Mouse (Mus musculus): Measurements from ENCODE around the gene Wdr25. TPM values are rescaled to one million over a fixed set of nuclear protein-coding genes. Genes with fewer than 3 reads are reported as not detected.

The Wdr25 gene
- total RNA-seq, 2 experiments from 2014 or later: 11.6 to 12.0 TPM

DNA sequence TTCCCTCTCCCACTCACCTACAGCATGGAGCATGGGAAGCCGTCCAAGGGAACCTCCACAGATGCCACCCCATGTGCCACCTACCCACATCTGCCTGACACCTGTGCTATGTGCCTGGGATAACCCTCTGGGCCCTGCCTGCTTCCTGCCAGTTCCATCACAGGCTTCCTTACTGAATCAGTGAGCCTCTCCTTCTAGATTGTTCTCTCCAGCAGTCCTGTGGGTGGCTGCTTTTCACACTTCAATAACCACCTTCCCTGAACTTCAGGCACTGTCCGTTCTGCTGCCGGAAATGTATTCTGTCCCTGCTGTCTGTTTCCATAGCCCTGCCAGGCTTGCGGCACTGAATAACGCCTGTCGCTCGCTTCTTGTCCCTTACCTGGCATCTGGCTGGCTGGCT, 152.2 kb downstream of the Wdr25 start:
- no peak for DNase-seq (ENCODE audit: extremely low spot score in 1 of 2, low spot score in 1 of 2)

DNA sequence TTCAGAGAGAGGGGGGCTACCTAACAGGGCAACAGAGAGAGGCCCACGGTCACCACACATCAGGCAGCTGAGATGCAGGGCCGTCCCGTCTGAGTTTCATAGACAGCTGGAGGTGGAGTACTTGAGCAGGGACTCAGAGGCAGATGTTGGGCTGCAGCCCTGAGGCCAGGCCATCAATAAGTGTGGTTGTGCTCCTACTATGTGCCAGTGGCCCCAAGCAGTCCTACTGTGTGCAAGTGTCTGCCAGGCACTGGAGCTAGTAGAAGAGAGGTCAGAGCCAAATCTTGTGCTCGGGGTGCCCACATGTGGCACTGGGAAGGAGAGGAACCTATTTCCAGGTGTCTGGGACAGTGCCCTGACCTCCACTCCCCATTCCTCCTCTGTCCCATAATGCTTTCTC, 156.5 kb downstream of the Wdr25 start:
- no peak for DNase-seq (ENCODE audit: extremely low spot score in 1 of 2, low spot score in 1 of 2)

DNA sequence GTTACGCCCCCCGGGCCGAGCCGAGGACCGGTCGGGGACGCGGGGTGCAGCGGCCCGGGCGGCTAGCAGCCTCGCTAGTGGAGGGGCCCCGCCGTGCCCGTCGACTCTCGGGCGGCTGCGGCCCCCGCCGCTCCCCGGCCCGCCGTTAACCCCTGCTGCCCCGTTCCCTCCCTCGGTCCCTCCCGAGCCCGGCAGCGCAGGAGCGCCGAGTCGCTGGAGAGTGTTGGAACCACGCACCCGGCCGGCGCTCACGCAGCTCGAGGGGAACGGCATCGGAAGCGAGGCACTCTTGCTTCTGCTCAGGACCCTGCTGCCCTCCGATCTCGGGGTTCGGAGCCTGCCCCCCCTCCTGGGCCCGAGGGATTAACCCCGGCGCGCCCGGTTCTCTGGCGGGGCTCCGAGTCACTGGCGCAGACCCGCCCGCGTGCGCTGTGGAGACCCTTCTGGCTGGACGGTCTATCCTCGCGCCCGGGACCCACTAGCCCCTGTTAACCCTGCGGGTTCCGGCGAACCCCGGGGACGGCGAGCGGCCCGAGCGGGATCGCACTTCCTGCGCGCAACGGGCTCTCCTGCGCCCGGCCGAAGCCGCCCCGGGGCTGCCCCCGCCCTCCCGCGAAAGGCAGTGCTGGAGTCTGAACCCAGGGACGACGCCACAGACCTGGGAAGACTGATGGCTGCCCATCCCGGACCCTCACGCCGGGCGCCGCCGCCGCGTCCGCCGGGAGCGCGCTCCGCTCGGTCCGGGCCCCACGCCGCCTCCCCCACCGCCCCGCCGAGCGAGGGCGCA, 159.8 kb downstream of the Wdr25 start:
- no peak for DNase-seq (ENCODE audit: extremely low spot score in 1 of 2, low spot score in 1 of 2)

DNA sequence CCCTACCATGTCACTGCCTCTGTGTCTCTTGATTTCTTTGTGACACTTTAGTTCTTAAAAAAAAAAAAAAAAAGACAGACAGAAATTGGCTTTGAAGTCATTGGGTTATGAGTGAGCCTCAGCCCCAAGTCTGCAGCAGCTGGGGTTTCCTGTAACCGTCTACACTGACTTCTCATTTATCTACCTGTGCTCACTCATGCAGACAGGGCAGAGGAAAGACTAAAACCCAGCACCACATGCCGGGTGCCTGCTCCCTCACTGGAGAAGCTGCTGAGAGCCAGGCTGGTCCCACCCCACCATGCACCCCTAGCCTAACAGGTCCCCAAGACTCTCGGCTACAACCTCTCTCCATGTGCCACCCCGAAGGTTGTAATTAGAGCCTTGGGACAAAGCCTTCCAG, 164.3 kb downstream of the Wdr25 start:
- DNase-seq (ENCODE audit: extremely low spot score in 1 of 2, low spot score in 1 of 2): peak in 1 of 2 experiments; percentile 5

DNA sequence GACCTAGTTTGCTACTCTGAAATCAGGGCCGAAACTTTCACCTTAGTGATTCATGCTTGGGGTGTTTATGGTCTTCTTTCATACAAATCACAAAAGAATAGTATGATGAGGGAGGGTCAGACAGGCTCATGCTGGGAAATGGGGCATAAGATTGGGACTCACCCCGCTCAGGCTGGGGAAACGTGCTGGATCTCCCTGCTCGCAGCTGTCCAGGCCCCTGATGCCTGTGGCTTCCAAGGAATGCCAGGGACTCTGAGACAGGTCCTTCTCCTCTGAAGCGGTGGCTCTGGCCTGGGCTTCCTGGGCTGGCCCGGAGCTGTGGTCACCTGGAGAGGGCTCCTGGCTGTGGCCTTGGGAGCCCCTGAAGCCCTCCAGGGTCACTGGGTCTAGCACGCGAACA, 165.2 kb downstream of the Wdr25 start:
- DNase-seq (ENCODE audit: extremely low spot score in 1 of 2, low spot score in 1 of 2): peak in 1 of 2 experiments; percentile 4

DNA sequence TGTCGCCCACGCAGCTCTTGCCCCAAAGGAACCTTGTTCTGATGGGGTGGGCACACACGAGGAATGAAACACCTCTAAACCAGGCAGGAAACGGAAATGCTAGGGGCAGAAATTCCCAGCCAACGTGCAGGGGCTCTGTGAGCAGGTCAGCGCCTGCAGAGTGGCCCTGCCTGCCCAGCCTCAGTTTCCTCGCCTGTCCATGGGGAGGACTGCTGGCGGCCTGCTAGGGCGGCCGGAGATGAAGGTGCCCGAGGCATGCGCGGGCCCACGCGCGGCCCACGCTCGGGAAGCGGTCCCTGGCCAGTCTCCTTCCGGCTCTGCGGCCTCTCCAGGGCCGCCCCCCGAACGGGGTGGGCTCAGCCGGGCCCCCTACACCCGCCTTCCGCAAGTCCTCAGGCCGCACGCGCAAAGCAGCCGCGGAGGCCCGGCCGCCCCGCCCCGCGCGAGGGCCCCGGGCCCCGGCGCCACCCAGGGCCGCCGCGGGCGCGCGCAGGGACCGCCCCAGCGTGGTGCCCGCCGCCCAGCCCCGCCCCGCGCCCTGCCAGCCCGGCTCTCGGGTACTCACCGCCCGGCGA, 174.2 kb downstream of the Wdr25 start:
- peak; percentile 19 to 34 for DNase-seq (ENCODE audit: extremely low spot score in 1 of 2, low spot score in 1 of 2)

DNA sequence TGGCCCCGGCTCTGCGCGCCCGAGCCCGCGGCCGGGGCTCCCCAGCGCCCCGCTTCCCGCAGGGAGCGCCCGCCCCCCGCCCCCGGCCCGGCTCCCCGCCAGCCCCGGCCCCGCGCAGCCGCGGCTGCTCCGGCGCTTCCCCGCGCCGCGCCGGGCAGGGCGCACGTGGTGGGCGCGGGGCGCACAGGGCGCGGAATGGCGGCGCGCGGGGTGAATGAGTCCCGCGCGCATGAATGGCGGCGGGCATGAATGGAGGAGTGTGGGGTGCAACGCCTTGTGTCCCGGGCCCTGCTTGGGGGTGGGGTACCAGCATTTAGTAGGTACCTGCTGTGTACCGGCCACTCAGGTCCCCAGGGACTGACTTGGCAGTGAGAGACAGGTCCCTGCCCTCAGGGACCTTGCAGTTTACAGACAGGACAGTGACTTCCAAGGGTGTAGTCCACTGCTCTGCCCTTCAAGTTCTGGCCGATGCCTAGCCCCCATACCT, 174.8 kb downstream of the Wdr25 start, which contains the start of gene Begain:
Begain (minus strand) TSS at position 51 of the 487 bp plus-strand sequence.
- DNase-seq (ENCODE audit: extremely low spot score in 1 of 2, low spot score in 1 of 2): no peak

DNA sequence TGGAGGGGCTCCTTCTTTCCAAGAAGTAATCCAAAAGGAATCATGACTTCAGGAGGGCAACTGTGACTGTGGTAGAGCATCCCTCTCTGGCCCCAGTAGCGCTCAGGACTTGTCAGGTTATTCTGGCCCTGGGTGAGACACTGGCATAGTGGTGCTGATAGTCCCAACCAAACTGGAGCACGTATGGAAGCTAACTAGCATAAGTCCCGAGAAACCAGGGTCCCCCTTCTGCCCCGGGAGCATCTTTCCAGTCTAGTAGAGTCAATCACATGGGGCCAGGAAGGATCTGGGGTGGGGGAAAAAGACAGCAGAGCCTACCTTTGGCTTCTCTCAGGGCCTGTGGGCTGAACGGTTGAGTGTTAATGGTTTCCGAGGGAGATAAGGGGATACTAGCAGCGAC, 175.3 kb downstream of the Wdr25 start:
- DNase-seq (ENCODE audit: extremely low spot score in 1 of 2, low spot score in 1 of 2): no peak

DNA sequence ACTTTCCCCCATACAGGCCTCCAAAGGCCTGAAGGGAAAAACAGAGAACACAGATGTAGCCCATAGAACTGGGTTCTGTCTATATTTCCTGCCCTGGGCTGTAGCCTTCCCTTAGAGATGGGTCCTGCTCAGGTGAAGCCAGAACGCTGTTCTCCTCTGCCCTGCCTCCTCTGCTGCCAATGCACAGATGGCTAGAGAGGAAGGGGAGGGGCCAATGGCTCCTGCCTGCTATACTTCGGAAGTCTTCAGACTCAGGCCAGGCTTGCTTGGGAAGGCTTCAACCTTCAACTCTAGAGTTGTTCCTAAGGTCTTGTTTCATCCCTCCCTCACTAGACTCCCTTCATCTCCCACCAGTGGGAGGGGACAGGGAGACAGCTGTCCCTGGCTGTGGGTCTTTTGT, 176.3 kb downstream of the Wdr25 start:
- no peak for DNase-seq (ENCODE audit: extremely low spot score in 1 of 2, low spot score in 1 of 2)

DNA sequence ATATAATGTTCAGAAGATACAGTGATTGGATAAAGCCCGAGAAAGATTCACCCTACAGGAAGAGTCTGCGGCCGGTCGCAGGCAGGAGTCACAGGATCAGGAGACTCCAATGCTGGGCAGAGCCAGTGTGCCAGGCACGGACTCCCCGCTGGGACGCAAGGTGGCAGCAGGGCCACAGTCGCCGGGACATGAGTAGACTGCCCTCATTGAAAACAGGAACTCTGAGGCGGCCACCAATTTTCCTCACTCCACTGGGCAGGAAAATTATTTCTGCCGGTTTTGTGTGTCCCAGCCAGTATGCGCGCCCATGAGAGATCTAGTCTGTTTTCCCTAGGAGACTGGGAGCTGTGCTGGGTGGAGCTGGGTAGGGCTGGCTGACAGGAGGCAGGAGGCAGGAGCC, 177.8 kb downstream of the Wdr25 start:
- DNase-seq (ENCODE audit: extremely low spot score in 1 of 2, low spot score in 1 of 2): no peak

DNA sequence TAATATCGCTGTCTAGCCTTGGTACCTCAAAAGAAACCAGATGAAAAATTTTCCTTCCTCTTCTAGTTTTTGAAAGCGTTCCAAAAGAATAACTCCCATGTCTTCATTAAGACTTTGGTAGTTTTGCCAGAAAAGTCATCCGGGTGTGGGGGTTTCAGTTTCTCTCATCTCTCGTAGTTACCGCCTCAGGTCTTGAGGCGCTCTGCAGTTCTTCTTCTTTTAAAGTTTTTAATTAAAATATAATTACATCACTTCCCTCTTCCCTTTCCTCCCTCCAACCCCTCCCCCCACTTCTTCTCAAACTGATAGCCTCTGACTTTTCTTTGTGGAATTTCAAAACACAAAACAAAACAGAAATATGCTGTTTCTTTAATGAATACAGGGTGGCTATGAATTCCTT, 180.7 kb downstream of the Wdr25 start:
- no peak for DNase-seq (ENCODE audit: extremely low spot score in 1 of 2, low spot score in 1 of 2)

DNA sequence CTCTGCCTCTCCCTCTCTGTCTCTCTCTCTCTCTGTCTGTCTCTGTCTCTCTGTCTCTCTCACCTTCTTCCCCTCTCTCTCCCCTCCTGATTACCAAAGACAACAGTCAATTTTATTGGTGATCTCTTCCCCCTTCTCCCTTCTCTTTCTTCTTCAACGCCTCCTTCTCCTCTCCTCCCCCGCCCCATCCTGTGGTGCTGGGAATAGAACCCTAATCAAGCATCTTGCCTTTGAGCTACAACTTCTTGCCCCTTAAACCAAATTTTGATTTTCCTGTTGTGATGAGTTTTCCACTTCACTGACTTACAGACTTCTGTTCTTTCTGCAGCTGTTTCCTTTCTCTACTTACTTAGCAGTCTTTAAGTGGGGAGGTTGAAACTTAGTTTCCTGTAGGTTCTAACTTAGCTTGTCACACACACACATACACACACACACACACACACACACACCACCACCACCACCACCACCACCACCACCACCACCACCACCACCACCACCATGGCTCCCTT, 181.4 kb downstream of the Wdr25 start:
- no peak for DNase-seq (ENCODE audit: extremely low spot score in 1 of 2, low spot score in 1 of 2)

DNA sequence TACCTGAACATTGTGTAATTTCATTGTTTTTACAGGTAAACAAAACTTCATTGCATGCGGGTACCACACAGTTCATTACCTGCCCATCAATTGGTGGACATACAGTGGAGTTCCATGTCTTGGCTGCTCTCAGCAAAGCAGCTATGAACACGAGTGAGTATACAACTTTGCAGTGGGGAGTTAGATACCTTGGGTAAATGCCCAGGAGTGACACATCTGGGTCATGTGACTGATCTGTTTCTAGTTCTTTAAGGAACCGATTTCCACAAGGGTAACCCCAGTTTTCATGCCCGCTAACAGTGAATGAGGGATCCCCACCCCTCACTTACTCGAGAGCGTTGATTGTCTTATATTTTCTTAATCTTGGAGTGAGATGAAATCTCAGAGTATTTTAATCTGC, 183.6 kb downstream of the Wdr25 start:
- no peak for DNase-seq (ENCODE audit: extremely low spot score in 1 of 2, low spot score in 1 of 2)

Other genes with a start within 250 kb of the Wdr25 start
- gene Degs2, start 191.3 kb upstream of the Wdr25 start, total RNA-seq (2021): 1 to 10 TPM; 3.6 to 3.8 TPM
- 10 to 100 TPM; 48.9 to 51.6 TPM for gene Yy1, start 100.7 kb upstream of the Wdr25 start, total RNA-seq (2021)
- 10 to 100 TPM; 18.4 to 22.1 TPM for gene Slc25a29, start 57.7 kb upstream of the Wdr25 start, total RNA-seq (2021)
- 10 to 100 TPM in 1 of 2 experiments, 1 to 10 TPM in 1; 10.0 to 12.0 TPM for gene Slc25a47, start 57.6 kb upstream of the Wdr25 start, total RNA-seq (2021)
- 10 to 100 TPM; 83.6 to 86.7 TPM for gene Wars, start 543 bp downstream of the Wdr25 start, total RNA-seq (2021)
- 100 to 1,000 TPM; 132 to 149 TPM for gene Begain, start 174.6 kb downstream of the Wdr25 start, total RNA-seq (2021)

All from layer of hippocampus, postnatal 25 days (tissue).